In genomic region chr16:77329160-77329691, GRCm38 (mm10) we compare ENCODE assay signal across 8 mouse cellular contexts.
DNase-seq lines count a peak whose midpoint lies in the region; ATAC-seq and TF ChIP-seq lines count a peak whose summit lies in the region.

No protein-coding gene starts in this region.

- TF ChIP-seq CTCF in heart, adult 2 months (IDR thresholded peaks at IDR 0.05), result peak; percentile 48

- H3K36me3 ChIP-seq in embryonic facial prominence, embryonic 10.5 days (replicated peaks), result peaks cover 19% of the 10 kb centered on the region
- H3K36me3 ChIP-seq in heart, adult 2 months (ENCODE audit: control insufficient read depth, insufficient read depth, low read length), result no peaks in the 10 kb centered on the region; the same call in 1 of the 2 replicates
- H3K36me3 ChIP-seq in limb, embryonic 11.5 days (ENCODE audit: control insufficient read depth, insufficient read depth, low read length), result peaks cover 4% of the 10 kb centered on the region; the same call in 1 of the 2 replicates

- H3K9ac ChIP-seq in heart, adult 2 months (ENCODE audit: low read depth, low read length), result peak overlapping the region; percentile 62
- H3K9ac ChIP-seq in limb, embryonic 11.5 days (ENCODE audit: low read length), result peak overlapping the region; percentile 73

- WGBS in embryonic facial prominence, embryonic 10.5 days, result 8% methylated on average over 17 of the region's 17 CpGs
- WGBS in heart, adult 2 months, result 2% methylated on average over 17 of the region's 17 CpGs
- WGBS in limb, embryonic 11.5 days, result 2% methylated on average over 17 of the region's 17 CpGs

- peak overlapping the region; percentile 69 for H3K4me3 ChIP-seq in embryonic facial prominence, embryonic 10.5 days
- peak overlapping the region; percentile 56 for H3K4me3 ChIP-seq in heart, adult 2 months
- peak overlapping the region; percentile 41 for H3K4me3 ChIP-seq in limb, embryonic 11.5 days (ENCODE audit: low read depth, low read length)

- no peak for TF ChIP-seq POLR2A in heart, adult 2 months (IDR thresholded peaks at IDR 0.05; ENCODE audit: insufficient read depth, low read depth, low read length)

- no peak for TF ChIP-seq EP300 in heart, adult 2 months (IDR thresholded peaks at IDR 0.05; ENCODE audit: insufficient read depth, low read depth, low read length)

- 0 out of 2 replicates have a peak, but pooled peaks cover 2% of the 10 kb centered on the region for H3K9me3 ChIP-seq in embryonic facial prominence, embryonic 10.5 days
- no peaks in the 10 kb centered on the region; the same call in 1 of the 2 replicates for H3K9me3 ChIP-seq in limb, embryonic 11.5 days (ENCODE audit: control insufficient read depth, low read length)

- DNase-seq in adrenal gland, postnatal 25 days, result peak; percentile 53
- peak; percentile 80 for DNase-seq in embryonic facial prominence, embryonic 10.5 days (ENCODE audit: low spot score)
- peak; percentile 72 to 74 for DNase-seq in heart, adult 2 months
- peak; percentile 72 for DNase-seq in kidney, adult 11 months
- peak; percentile 79 for DNase-seq in limb, embryonic 11.5 days (ENCODE audit: low spot score)
- DNase-seq in mesoderm, embryonic 11.5 days (ENCODE audit: low read depth, low spot score), result peak; percentile 92
- peak; percentile 13 to 16 for DNase-seq in right cerebral cortex, postnatal 36 days (ENCODE audit: low spot score in 2 of 2)
- no peak for DNase-seq in natural killer cell, adult 2 months (ENCODE audit: low spot score in 2 of 2)

- intact Hi-C loops in heart, adult 2 months (cut with DNase I), result loop anchor here (2.0 to 5.0 kb wide), 2 partner anchors 116 to 268 kb away; no protein-coding TSS in a partner anchor

- H3K27me3 ChIP-seq in embryonic facial prominence, embryonic 10.5 days (replicated peaks; ENCODE audit: low read depth, poor library complexity, severe bottlenecking), result no peaks in the 10 kb centered on the region
- H3K27me3 ChIP-seq in heart, adult 2 months (ENCODE audit: control insufficient read depth, insufficient read depth, low read length), result no peaks in the 10 kb centered on the region
- H3K27me3 ChIP-seq in limb, embryonic 11.5 days (ENCODE audit: control insufficient read depth, insufficient read depth, low read length), result no peaks in the 10 kb centered on the region

- H3K4me2 ChIP-seq in limb, embryonic 11.5 days (ENCODE audit: low read depth, severe bottlenecking), result peak overlapping the region; percentile 41

- H3K79me2 ChIP-seq in heart, adult 2 months (replicated peaks; ENCODE audit: control insufficient read depth, insufficient read depth, low read length), result no peaks in the 10 kb centered on the region

- peak overlapping the region; percentile 95 for H3K27ac ChIP-seq in embryonic facial prominence, embryonic 10.5 days (replicated peaks)
- peak overlapping the region; percentile 82 for H3K27ac ChIP-seq in heart, adult 2 months
- peak overlapping the region; percentile 92 for H3K27ac ChIP-seq in limb, embryonic 11.5 days (replicated peaks; ENCODE audit: low read depth, low read length)

- H3K4me1 ChIP-seq in embryonic facial prominence, embryonic 10.5 days, result peaks cover 23% of the 10 kb centered on the region
- H3K4me1 ChIP-seq in heart, adult 2 months (ENCODE audit: control insufficient read depth, insufficient read depth, low read length), result no peaks in the 10 kb centered on the region; the same call in 1 of the 2 replicates
- no peaks in the 10 kb centered on the region for H3K4me1 ChIP-seq in limb, embryonic 11.5 days (ENCODE audit: control insufficient read depth, insufficient read depth, low read length)

- ATAC-seq in limb, embryonic 11.5 days (ENCODE audit: insufficient number of reproducible peaks, low FRiP score, low TSS enrichment, low read depth), result peak; percentile 82

Comparison
In these comparisons a context has a peak if more than half of its experiments do, and no peak if none do; other contexts are left out.
1. DNase-seq: peak in adrenal gland, postnatal 25 days (single experiment), embryonic facial prominence, embryonic 10.5 days (single experiment), heart, adult 2 months (2 of 2), kidney, adult 11 months (single experiment), limb, embryonic 11.5 days (single experiment), mesoderm, embryonic 11.5 days (single experiment) and right cerebral cortex, postnatal 36 days (2 of 2); none in natural killer cell, adult 2 months (0 of 2).
2. Peak in every context shown above with its lines, with median percentiles within 50 percentile points of each other: H3K27ac ChIP-seq and H3K4me3 ChIP-seq.